Mouse (Mus musculus) thymus, adult 2 months (tissue): ENCODE measurements around the gene Khdc4.

Experiments used
- CTCF ChIP-seq: fragments of 200-500 bp; IDR thresholded peaks from 2 replicates; pipeline ENCODE4 v1.5.1; 2012; ENCODE audit warnings: mild to moderate bottlenecking, control low read depth, low read length, moderate library complexity, borderline replicate concordance; ENCODE audit not compliant: control insufficient read depth, poor library complexity, insufficient read depth; ENCODE audit errors: extremely low read depth
- POLR2A ChIP-seq: fragments of 200-500 bp; IDR thresholded peaks from 2 replicates; pipeline ENCODE4 v1.6.1; 2012; ENCODE audit warnings: mild to moderate bottlenecking, low read length, control low read depth, moderate library complexity; ENCODE audit not compliant: control insufficient read depth, poor library complexity, insufficient read depth; ENCODE audit errors: extremely low read depth

DNA sequence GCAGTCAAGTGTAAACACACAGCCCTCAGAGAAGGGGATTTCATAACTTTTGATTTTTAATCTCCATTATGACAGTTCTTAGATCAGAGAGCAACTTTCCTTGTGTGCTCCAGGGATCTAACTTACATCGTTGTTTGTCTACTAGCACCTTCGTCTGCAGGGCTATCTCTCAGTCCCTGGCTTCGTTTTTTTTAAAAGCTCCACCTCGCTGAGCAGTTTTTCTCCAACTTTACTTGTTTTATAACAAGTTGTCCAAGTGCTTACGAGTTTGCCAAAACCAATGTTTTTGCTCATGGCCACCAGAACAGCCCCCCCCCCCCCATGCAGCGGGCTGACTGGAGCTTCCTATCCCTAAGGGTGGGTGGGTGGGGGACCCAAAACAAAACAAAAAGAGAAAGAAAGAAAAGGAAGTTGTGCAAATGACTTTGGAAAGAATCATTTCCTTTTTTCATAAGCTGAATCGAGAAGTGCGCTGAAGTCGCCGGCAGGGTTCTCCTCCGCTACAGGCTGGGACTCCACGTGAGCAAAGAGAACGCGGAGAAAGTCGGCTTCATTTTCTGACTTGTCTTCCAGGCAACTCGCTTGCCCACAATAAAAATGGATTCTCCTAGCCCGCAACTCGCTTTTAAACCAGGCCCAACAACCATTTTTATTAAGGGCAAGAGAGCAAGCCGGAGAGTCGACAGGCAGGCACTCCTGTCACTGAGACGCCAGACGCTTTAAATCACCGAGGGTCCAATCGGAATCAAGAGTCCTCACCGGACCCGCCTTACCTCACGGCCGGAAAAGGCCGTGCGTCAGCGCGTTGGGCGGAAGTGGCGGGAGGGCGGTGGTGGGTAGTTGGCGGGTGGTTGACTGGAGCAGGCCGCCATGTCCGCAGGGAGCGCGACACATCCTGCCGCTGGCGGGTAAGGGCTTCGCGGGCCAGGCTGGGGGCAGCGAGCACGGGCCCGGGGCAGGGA, at the start of gene Khdc4:
- TF ChIP-seq CTCF (peak; percentile 35; the same call in 1 of the 2 replicates), POLR2A (peak; percentile 94)
